Mouse (Mus musculus): ENCODE measurements at regions not wholly inside any gene's neighbourhood (a gene's known extent, or its start where the extent isn't known, plus 50 kb on each side); places are given as distances from the start of the nearest gene placed in this dataset.

DNA sequence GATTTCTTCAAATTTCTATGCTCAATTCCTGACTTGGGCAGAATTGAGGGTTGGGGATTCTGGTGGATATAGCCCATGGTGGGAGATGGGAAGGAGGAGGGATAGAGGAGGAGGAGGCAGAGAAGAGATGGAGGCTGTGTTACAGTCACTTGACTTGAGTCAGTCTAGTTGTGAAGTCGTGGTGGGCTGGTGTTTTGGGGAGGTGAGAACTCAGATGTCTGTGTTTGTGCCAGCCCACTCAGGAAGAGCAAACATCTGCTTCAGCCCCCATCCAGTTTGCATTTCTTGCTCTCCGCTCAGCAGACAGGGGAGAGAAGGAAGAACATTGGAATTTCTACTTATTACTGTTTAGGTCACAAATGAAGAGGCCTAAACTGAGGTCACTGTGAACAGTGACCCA lies 189.9 kb upstream of the Plpp4 start:
- Histone ChIP-seq H3K27ac (no peak overlapping the region), H3K4me2 (replicated peaks) (no peak overlapping the region), H3K4me1 (no peaks in the 10 kb centered on the region), H3K4me3 (no peak overlapping the region), H3K9ac (no peak overlapping the region), H3K9me3 (replicated peaks) (no peaks in the 10 kb centered on the region), H3K27me3 (no peaks in the 10 kb centered on the region), H3K36me3 (no peaks in the 10 kb centered on the region)
- ATAC-seq (ENCODE audit: low FRiP score) = no peak
- WGBS = 89% methylated on average over 2 of the region's 2 CpGs

DNA sequence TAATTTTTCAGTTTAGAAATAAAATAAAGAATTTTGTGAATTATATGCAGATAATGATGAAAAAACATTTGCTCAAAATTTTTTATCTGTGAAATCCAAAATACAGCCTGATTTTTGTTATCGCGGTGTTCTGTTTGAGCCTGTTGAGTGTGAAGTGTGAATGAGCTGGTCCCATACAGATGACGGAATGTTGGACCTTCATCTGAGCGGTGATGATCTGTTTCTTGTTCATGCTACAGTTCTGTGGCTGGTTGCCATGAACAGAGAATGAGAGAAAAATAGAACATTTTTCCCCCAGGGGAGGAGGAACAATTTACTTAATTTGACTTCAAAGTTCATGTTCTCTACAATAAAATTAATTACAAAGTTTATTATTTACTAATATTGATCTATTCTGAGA lies 188.7 kb upstream of the Plpp4 start:
- no peak for ATAC-seq (ENCODE audit: low FRiP score)
- no peaks in the 10 kb centered on the region for H3K4me1 ChIP-seq
- H3K4me2 ChIP-seq (replicated peaks) = no peak overlapping the region
- no peak overlapping the region for H3K27ac ChIP-seq
- no peaks in the 10 kb centered on the region for H3K9me3 ChIP-seq (replicated peaks)
- no peaks in the 10 kb centered on the region for H3K27me3 ChIP-seq
- H3K36me3 ChIP-seq = no peaks in the 10 kb centered on the region
- H3K4me3 ChIP-seq = no peak overlapping the region
- no peak overlapping the region for H3K9ac ChIP-seq
- WGBS = 93% methylated on average over 4 of the region's 4 CpGs

DNA sequence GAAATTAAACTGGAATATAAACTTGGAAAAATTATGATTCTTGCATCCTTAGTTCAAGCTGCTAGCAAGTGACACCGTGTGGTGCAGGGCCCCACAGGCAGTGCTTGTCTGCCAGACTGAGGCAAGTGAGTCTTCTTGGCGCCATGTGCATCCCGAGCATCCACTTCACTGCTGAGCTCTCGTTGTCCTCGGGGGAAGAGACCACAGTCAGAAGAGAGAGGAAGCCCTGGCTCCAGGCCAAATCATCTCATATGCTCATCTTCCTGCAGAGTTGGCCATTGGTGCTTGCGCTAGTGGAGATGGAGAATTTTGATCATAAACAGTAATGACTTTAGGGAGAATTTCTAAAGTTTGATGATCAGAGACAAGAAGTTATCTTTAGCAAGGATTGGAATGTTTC lies 177.0 kb upstream of the Plpp4 start:
- ATAC-seq (ENCODE audit: low FRiP score) = no peak
- no peak overlapping the region for H3K4me2 ChIP-seq (replicated peaks)
- WGBS = 88% methylated on average over 6 of the region's 6 CpGs
- no peak overlapping the region for H3K9ac ChIP-seq
- no peak overlapping the region for H3K4me3 ChIP-seq
- no peak overlapping the region for H3K27ac ChIP-seq
- no peaks in the 10 kb centered on the region for H3K27me3 ChIP-seq
- H3K36me3 ChIP-seq = no peaks in the 10 kb centered on the region
- no peaks in the 10 kb centered on the region for H3K4me1 ChIP-seq
- no peaks in the 10 kb centered on the region for H3K9me3 ChIP-seq (replicated peaks)

DNA sequence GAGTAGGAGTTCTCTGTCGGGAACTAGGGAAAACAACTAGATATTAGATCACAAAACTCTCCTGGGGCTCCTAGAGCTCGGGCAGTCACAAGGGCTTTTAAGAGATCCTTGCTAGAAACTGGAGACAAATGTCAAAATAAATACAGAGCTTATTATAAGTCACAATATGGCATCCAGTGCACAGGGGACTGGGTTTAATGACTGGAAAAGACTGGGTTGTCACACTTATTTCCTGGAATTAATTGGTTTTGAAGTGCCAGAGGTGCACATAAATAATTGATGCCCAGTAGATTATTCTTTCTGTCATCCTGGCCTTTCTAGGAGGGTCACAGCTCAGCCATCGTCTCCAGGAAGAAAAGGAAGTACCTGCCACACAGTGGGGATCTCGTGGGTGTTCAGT lies 165.4 kb upstream of the Plpp4 start:
- no peak overlapping the region for H3K27ac ChIP-seq
- H3K4me3 ChIP-seq = no peak overlapping the region
- H3K9ac ChIP-seq = no peak overlapping the region
- no peaks in the 10 kb centered on the region for H3K4me1 ChIP-seq
- ATAC-seq (ENCODE audit: low FRiP score) = peak; percentile 38; the same call in 1 of the 2 replicates
- WGBS = 45% methylated on average over 4 of the region's 4 CpGs
- H3K27me3 ChIP-seq = no peaks in the 10 kb centered on the region
- no peak overlapping the region for H3K4me2 ChIP-seq (replicated peaks)
- H3K9me3 ChIP-seq (replicated peaks) = no peaks in the 10 kb centered on the region
- no peaks in the 10 kb centered on the region for H3K36me3 ChIP-seq

DNA sequence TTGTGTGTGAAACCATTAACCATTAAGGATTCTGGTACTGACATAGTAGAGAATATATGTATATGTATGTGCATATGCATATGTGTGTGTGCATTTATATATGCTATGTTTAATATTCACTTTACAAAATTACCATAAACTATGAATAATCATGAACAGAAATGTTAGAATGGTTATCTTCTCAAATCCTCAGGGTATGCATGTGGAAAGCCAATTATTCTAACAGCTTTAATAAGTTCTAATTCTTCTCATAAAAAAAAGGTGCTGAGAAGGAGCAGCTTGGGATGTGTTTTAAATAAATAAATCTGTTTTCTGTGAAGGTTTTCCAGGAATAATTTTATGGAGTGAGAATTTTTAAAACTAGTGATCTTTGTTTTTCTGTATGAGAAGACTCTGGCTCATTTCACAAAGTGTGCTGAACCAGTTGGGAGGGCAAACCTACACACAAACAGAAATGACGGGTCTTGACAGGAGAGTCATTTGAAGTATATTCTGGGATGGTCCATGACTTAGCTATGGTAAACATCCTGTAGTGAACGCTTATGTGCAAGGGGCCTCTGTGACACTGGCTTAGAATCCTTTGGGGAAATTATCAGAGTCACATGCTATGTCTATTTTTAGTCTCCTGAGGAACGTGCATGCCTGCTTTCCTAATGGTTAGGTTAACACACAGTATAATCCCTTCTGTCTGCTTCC lies 160.3 kb upstream of the Plpp4 start:
- no peaks in the 10 kb centered on the region for H3K4me1 ChIP-seq
- no peak overlapping the region for H3K4me2 ChIP-seq (replicated peaks)
- H3K4me3 ChIP-seq = no peak overlapping the region
- no peak overlapping the region for H3K9ac ChIP-seq
- 63% methylated on average over 3 of the region's 3 CpGs for WGBS
- no peaks in the 10 kb centered on the region for H3K9me3 ChIP-seq (replicated peaks)
- H3K27ac ChIP-seq = no peak overlapping the region
- no peaks in the 10 kb centered on the region for H3K27me3 ChIP-seq
- no peak for ATAC-seq (ENCODE audit: low FRiP score)
- no peaks in the 10 kb centered on the region for H3K36me3 ChIP-seq

DNA sequence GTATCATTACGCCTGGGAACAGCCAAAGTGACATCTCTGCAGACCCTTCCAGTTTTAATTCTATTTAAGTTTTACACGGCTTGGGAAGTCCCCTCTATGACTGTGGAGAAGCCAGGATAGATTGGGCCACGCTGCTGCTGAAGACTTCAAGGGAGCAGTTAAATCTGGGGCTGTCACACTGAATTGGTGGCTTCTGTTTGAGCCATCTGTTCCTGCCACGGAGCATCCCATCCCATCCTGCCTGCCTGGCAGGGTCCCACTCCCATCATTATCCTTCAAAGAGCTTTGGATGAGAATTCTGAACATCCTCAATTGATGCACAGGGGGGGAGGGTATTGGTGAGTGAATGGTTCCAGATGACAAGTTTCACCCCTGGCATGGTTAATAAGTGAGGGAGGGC lies 154.4 kb upstream of the Plpp4 start:
- Histone ChIP-seq H3K4me3 (no peak overlapping the region), H3K27me3 (no peaks in the 10 kb centered on the region), H3K9ac (no peak overlapping the region), H3K4me1 (no peaks in the 10 kb centered on the region), H3K4me2 (replicated peaks) (no peak overlapping the region), H3K9me3 (replicated peaks) (no peaks in the 10 kb centered on the region), H3K36me3 (no peaks in the 10 kb centered on the region), H3K27ac (no peak overlapping the region)
- WGBS = 66% methylated on average over 4 of the region's 4 CpGs
- ATAC-seq (ENCODE audit: low FRiP score) = no peak

DNA sequence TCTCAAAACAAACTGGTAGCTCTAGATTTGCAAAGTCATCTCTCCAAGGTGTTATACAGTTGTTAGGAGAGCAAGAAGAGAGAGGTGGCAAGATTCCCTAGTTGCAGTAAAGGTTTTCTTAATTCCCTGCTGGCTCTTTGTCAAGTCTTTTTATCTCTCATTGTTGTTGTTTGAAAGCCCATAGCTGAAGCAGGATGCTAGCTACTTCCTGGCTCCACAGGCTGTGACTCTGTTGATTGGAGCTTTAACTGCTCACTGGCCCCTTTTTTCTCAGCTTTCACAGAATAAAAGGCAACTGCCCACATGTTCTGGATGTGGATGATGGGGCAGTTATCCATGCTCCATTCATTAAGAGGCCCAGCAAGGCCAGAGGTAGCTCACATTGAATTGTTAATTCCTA lies 122.7 kb upstream of the Plpp4 start:
- H3K4me1 ChIP-seq = peaks cover 10% of the 10 kb centered on the region
- H3K27me3 ChIP-seq = no peaks in the 10 kb centered on the region
- H3K4me2 ChIP-seq (replicated peaks) = no peak overlapping the region
- ATAC-seq (ENCODE audit: low FRiP score) = no peak
- H3K27ac ChIP-seq = no peak overlapping the region
- H3K9ac ChIP-seq = no peak overlapping the region
- no peaks in the 10 kb centered on the region for H3K36me3 ChIP-seq
- H3K9me3 ChIP-seq (replicated peaks) = no peaks in the 10 kb centered on the region
- no peak overlapping the region for H3K4me3 ChIP-seq

DNA sequence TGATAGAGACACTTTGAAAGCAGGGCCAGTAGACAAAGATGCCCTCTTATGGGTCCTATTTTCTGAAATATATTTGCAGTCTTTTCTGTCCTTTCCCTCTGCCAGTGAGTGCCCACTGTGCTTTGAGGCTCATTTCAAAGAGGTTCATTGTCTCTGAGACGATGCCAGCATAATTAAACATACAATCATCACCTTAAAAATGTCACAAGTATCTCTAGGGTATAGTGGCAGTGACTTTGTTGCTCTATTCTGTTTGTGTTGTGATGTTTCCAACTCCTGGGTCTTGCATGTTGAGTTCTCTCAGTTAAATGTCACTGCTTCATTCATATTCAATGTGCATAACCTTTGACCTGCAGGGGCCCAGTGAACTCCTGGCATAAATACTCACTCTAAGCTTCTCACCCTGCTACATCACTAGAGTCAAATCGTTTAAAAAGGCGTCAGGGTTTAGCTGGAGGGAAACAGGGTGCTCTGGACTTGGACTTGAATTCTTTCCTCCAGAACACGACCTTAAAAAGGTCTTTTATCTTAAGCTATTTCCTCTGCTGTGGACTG lies 122.1 kb upstream of the Plpp4 start:
- Histone ChIP-seq H3K27ac (no peak overlapping the region), H3K4me2 (replicated peaks) (no peak overlapping the region), H3K4me1 (peaks cover 10% of the 10 kb centered on the region), H3K27me3 (no peaks in the 10 kb centered on the region), H3K9ac (no peak overlapping the region), H3K4me3 (no peak overlapping the region), H3K36me3 (no peaks in the 10 kb centered on the region), H3K9me3 (replicated peaks) (no peaks in the 10 kb centered on the region)
- 6% methylated on average over 4 of the region's 4 CpGs for WGBS
- ATAC-seq (ENCODE audit: low FRiP score) = no peak

DNA sequence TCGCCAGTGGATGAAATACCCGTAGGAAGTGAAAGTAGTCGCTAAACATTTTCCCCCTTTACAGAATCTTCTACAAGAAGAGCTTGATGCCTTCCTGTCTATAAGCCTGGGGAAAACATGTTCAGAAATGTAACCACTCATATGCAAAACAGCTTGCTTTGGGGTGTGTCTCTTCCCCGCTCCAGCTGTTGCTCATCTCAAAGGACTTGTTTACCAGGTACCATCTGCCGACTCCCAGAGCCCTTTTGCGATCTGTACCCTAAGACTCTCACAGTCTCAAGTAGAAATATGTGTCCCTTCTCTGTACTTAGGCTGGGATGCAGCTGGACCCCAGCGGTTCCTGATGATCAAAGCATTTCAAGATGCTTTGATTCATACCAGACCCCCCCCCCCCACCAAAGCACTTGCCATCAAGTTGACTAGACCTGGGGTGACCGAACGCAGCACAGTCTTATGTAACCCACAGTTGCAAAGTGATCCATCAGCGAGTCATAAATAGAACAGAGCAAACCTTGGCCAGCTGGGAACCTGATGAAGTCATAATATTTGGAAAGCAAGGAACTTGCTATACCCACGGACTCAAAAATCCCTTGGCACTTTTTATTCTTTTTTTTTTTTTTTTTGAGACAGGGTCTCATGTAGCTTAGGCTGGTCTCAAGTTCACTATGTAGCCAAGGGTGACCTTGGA lies 119.4 kb upstream of the Plpp4 start:
- WGBS = 88% methylated on average over 11 of the region's 11 CpGs

DNA sequence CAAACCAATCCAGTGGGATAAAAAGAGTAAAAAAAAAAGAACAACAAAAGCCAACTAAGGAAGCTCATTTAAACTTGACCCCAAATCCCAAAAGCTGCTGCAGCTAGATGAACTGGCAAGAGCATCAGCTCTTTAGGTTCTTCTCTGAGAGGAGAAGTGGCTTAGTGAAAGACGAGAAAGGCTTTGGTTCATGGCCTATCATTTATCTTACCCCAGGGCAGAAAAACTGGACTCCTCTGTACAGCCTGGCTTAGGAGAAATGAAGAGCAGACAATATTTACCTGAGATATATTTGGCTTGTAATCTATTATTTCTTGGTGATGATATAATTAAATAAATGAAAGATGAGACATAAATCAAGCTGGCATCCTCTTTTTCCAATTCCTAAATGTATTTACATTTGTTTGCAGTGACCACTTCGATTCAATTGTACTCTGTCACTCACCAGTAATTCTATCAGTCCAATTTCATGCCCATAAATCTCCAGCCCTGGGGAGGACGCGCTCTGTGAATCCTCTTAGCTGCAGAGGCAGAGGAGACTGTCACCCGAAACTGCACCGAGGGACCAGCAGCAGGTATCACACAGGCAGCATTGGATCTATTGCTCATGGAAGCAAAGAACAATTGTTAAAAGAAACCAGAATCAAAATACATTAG lies 114.8 kb upstream of the Plpp4 start:
- no peaks in the 10 kb centered on the region for H3K9me3 ChIP-seq (replicated peaks)
- no peak overlapping the region for H3K4me3 ChIP-seq
- no peaks in the 10 kb centered on the region for H3K27me3 ChIP-seq
- no peak overlapping the region for H3K4me2 ChIP-seq (replicated peaks)
- no peaks in the 10 kb centered on the region for H3K36me3 ChIP-seq
- WGBS = 40% methylated on average over 6 of the region's 6 CpGs
- no peak overlapping the region for H3K9ac ChIP-seq
- H3K27ac ChIP-seq = no peak overlapping the region
- H3K4me1 ChIP-seq = peaks cover 4% of the 10 kb centered on the region
- ATAC-seq (ENCODE audit: low FRiP score) = no peak

More for the DNA sequence above, 119.4 kb upstream of the Plpp4 start:
- H3K9ac ChIP-seq = no peak overlapping the region
- H3K4me3 ChIP-seq = no peak overlapping the region
- H3K27ac ChIP-seq = no peak overlapping the region
- no peaks in the 10 kb centered on the region for H3K36me3 ChIP-seq
- H3K9me3 ChIP-seq (replicated peaks) = no peaks in the 10 kb centered on the region
- ATAC-seq (ENCODE audit: low FRiP score) = no peak
- H3K27me3 ChIP-seq = no peaks in the 10 kb centered on the region
- no peak overlapping the region for H3K4me2 ChIP-seq (replicated peaks)
- peaks cover 14% of the 10 kb centered on the region for H3K4me1 ChIP-seq

DNA sequence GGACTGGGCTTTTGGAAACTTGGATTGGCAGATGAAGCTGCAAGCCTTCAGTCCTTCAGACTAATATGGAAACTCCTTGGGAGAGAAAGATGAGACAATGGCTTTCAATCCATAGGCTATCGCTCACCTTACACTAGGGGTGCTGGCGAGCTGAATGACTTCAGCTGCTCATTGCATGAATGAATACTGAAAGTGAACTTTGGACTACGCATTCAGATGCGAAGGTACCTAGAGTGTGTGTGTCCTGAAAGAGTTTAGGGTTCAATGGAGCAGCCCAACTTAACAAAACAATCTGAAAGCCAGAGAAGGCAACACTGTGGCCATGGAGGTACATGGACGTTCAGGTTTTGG lies 114.3 kb upstream of the Plpp4 start:
- Histone ChIP-seq H3K27me3 (no peaks in the 10 kb centered on the region), H3K9me3 (replicated peaks) (no peaks in the 10 kb centered on the region), H3K36me3 (no peaks in the 10 kb centered on the region), H3K4me3 (no peak overlapping the region), H3K9ac (no peak overlapping the region), H3K27ac (no peak overlapping the region), H3K4me2 (replicated peaks) (no peak overlapping the region), H3K4me1 (peaks cover 4% of the 10 kb centered on the region)
- WGBS = 67% methylated on average over 5 of the region's 5 CpGs
- no peak for ATAC-seq (ENCODE audit: low FRiP score)

DNA sequence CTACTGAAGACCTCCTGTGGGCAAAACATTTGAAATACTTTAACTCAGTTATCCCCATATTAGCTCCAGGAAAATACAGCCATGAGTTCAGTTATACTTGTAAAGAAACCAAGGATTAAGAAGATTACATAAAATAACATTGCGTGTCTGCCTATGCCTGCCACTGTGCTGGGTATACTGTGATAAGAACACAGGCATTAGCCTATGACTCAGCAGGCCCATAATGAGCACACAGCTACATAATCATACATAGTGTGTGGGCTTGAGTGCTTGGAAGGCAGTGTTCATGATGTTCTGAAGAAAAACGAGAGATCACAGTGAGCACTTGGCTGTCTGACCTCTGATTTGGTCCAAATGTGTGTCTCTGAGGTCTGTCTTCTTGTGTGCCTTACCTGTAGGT lies 101.3 kb upstream of the Plpp4 start:
- Histone ChIP-seq H3K27ac (no peak overlapping the region), H3K27me3 (no peaks in the 10 kb centered on the region), H3K9me3 (replicated peaks) (no peaks in the 10 kb centered on the region), H3K4me2 (replicated peaks) (no peak overlapping the region), H3K4me3 (no peak overlapping the region), H3K36me3 (no peaks in the 10 kb centered on the region), H3K9ac (no peak overlapping the region), H3K4me1 (no peaks in the 10 kb centered on the region)
- no peak for ATAC-seq (ENCODE audit: low FRiP score)
- WGBS = 87% methylated on average over 2 of the region's 2 CpGs

DNA sequence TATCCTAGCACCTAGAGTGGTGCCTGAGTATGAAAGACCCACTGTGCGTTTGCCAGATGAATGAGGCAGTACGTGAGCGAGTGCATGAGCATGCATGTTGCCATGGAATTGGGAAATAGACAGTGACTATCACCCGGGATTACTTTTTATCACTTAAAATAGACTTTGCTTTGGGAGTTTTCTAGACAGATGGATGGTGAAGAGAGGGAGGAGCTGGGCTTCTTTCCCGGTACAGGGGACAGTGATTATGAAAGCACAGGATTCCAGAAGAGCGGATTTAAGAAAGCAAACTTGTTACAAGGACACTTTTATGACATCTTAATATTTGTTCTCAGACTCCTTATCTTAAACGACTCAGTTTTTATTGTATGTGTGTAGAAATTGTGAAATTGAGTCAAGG lies 86.9 kb upstream of the Plpp4 start:
- ATAC-seq (ENCODE audit: low FRiP score) = no peak
- 95% methylated on average over 7 of the region's 7 CpGs for WGBS
- H3K27ac ChIP-seq = no peak overlapping the region
- H3K4me2 ChIP-seq (replicated peaks) = no peak overlapping the region
- no peaks in the 10 kb centered on the region for H3K27me3 ChIP-seq
- H3K4me3 ChIP-seq = no peak overlapping the region
- H3K9ac ChIP-seq = no peak overlapping the region
- no peaks in the 10 kb centered on the region for H3K36me3 ChIP-seq
- no peaks in the 10 kb centered on the region for H3K9me3 ChIP-seq (replicated peaks)
- H3K4me1 ChIP-seq = no peaks in the 10 kb centered on the region
